Mouse (Mus musculus) thymus, adult 2 months (tissue): ENCODE measurements around the gene Tubb2b. TPM values are rescaled to one million over a fixed set of nuclear protein-coding genes. Genes with fewer than 3 reads are reported as not detected.
A peak's percentile ranks its signal among the peaks of the same experiment; 100 is the strongest.

Experiments used
- DNase-seq: peaks from one replicate; pipeline ENCODE4 v3.0.0; 2021
- H3K27ac ChIP-seq: fragments of 200-500 bp; 2 replicates; pipeline ENCODE4 v1.5.1; 2012; ENCODE audit warnings: low read length, control low read depth; ENCODE audit not compliant: control insufficient read depth, insufficient read depth
- H3K27me3 ChIP-seq: fragments of 200-500 bp; 2 replicates; pipeline ENCODE4 v1.6.1; 2012; ENCODE audit warnings: mild to moderate bottlenecking, low read length, moderate library complexity, mixed read lengths; ENCODE audit not compliant: control insufficient read depth, insufficient read depth
- H3K36me3 ChIP-seq: fragments of 200-500 bp; 2 replicates; pipeline ENCODE4 v1.6.1; 2012; ENCODE audit warnings: mild to moderate bottlenecking, low read length, moderate library complexity; ENCODE audit not compliant: control insufficient read depth, insufficient read depth
- H3K4me1 ChIP-seq: fragments of 200-500 bp; replicated peaks from 2 replicates; pipeline ENCODE4 v1.6.1; 2012; ENCODE audit warnings: low read length; ENCODE audit not compliant: control insufficient read depth, insufficient read depth
- H3K4me3 ChIP-seq: fragments of 200-500 bp; 2 replicates; pipeline ENCODE4 v1.5.1; 2012; ENCODE audit warnings: mild to moderate bottlenecking, low read length, control low read depth, moderate library complexity; ENCODE audit not compliant: control insufficient read depth, insufficient read depth
- CTCF ChIP-seq: fragments of 200-500 bp; IDR thresholded peaks from 2 replicates; pipeline ENCODE4 v1.5.1; 2012; ENCODE audit warnings: mild to moderate bottlenecking, control low read depth, low read length, moderate library complexity, borderline replicate concordance; ENCODE audit not compliant: control insufficient read depth, poor library complexity, insufficient read depth; ENCODE audit errors: extremely low read depth
- POLR2A ChIP-seq: fragments of 200-500 bp; IDR thresholded peaks from 2 replicates; pipeline ENCODE4 v1.6.1; 2012; ENCODE audit warnings: mild to moderate bottlenecking, low read length, control low read depth, moderate library complexity; ENCODE audit not compliant: control insufficient read depth, poor library complexity, insufficient read depth; ENCODE audit errors: extremely low read depth
- WGBS: fragments of 180-500 bp; shearing (Covaris S2); methylation state at CpG from one replicate; pipeline ENCODE4 v1.1.7; 2018; 5-methylcytosine and 5-hydroxymethylcytosine counted together
- polyA plus RNA-seq: library from polyadenylated mRNA; depleted of rRNA; stranded (reverse); fragments of >200 nt; gene quantifications from 2 replicates; pipeline ENCODE4 v1.2.3, GENCODE M21; 2012; rRNA removed

Gene Tubb2b
- polyA plus RNA-seq, 1 experiment, result 217 TPM

- peak overlapping the region; percentile 32; the same call in 1 of the 2 replicates for H3K27ac ChIP-seq
- no peak for DNase-seq
- peaks cover 4% of the 10 kb centered on the region; the same call in 1 of the 2 replicates for H3K36me3 ChIP-seq
- H3K4me3 ChIP-seq, result peak overlapping the region; percentile 97
- H3K4me1 ChIP-seq, result peaks cover 23% of the 10 kb centered on the region
- 20% methylated on average over 16 of the region's 16 CpGs for WGBS
- H3K27me3 ChIP-seq, result no peaks in the 10 kb centered on the region
- TF ChIP-seq POLR2A (no peak), CTCF (no peak)
Measured at GRCm38 (mm10) chr13:34078500-34079280, 51.6 kb downstream of the Tubb2b start.

GRCm38 (mm10) chr13:34077492-34078271, 52.6 kb downstream of the Tubb2b start, which contains the start of gene Tubb2a:
Tubb2a (minus strand) TSS chr13:34078007.
- peaks cover 7% of the 10 kb centered on the region; the same call in 1 of the 2 replicates for H3K36me3 ChIP-seq
- H3K4me3 ChIP-seq, result peak within 1 kb of the TSS; percentile 97
- H3K27ac ChIP-seq, result peak within 1 kb of the TSS; percentile 32; the same call in 1 of the 2 replicates
- H3K4me1 ChIP-seq, result peaks cover 23% of the 10 kb centered on the region
- TF ChIP-seq CTCF (peak; percentile 56; the same call in 1 of the 2 replicates), POLR2A (peak; percentile 90)
- 1% methylated on average over 45 of the region's 45 CpGs for WGBS
- H3K27me3 ChIP-seq, result no peaks in the 10 kb centered on the region
- peak; percentile 91 for DNase-seq

Other genes with a start within 250 kb of the Tubb2b start
- 0.09 and 0.28 TPM in 2 replicates for gene Serpinb6c, start 224.8 kb downstream of the Tubb2b start, polyA plus RNA-seq
- 2.8 and 3.5 TPM in 2 replicates for gene Nqo2, start 165.8 kb downstream of the Tubb2b start, polyA plus RNA-seq
- 8.9 and 14.1 TPM in 2 replicates for gene Ripk1, start 128.1 kb downstream of the Tubb2b start, polyA plus RNA-seq
- 48.3 and 50.2 TPM in 2 replicates for gene Serpinb6a, start 127.7 kb downstream of the Tubb2b start, polyA plus RNA-seq
- 24.7 and 25.9 TPM in 2 replicates for gene Bphl, start 92.9 kb downstream of the Tubb2b start, polyA plus RNA-seq
- gene Tubb2a, start 52.5 kb downstream of the Tubb2b start, polyA plus RNA-seq, result 469 and 567 TPM in 2 replicates
- 257 and 275 TPM in 2 replicates for gene Psmg4, start 32.5 kb upstream of the Tubb2b start, polyA plus RNA-seq
- 9.4 and 12.7 TPM in 2 replicates for gene Slc22a23, start 214.7 kb upstream of the Tubb2b start, polyA plus RNA-seq